Mouse (Mus musculus) stomach, postnatal 0 days (tissue): Measurements from ENCODE around the gene Ly6f. TPM values are rescaled to one million over a fixed set of nuclear protein-coding genes. Genes with fewer than 3 reads are reported as not detected.

Experiments used
- ATAC-seq: fragments of 200-750 bp; cut with Nextera tagmentation; 2 replicates; pipeline ENCODE4 v1.8.0; 2017; ENCODE audit not compliant: low FRiP score, low TSS enrichment
- DNase-seq: peaks from one replicate; pipeline ENCODE4 v3.0.0-alpha.2; 2016; ENCODE audit warnings: low spot score
- H3K27ac ChIP-seq: fragments of 300-500 bp; sonication (generic); replicated peaks from 2 replicates; pipeline ENCODE4 v1.5.1; 2014; ENCODE audit warnings: mild to moderate bottlenecking, control low read depth
- H3K27me3 ChIP-seq: fragments of 300-500 bp; sonication (generic); 2 replicates; pipeline ENCODE4 v1.6.1; 2014; ENCODE audit warnings: low read length; ENCODE audit not compliant: control insufficient read depth, insufficient read depth
- H3K36me3 ChIP-seq: fragments of 300-500 bp; sonication (generic); 2 replicates; pipeline ENCODE4 v1.6.1; 2014; ENCODE audit warnings: low read length, mixed read lengths; ENCODE audit not compliant: control insufficient read depth, insufficient read depth
- H3K4me1 ChIP-seq: fragments of 300-500 bp; sonication (generic); replicated peaks from 2 replicates; pipeline ENCODE4 v1.6.1; 2014; ENCODE audit warnings: antibody characterized with exemption; ENCODE audit not compliant: control insufficient read depth, insufficient read depth
- H3K4me2 ChIP-seq: fragments of 300-500 bp; sonication (generic); replicated peaks from 2 replicates; pipeline ENCODE4 v1.6.1; 2014; ENCODE audit warnings: low read depth, mild to moderate bottlenecking, control low read depth, moderate library complexity
- H3K4me3 ChIP-seq: fragments of 300-500 bp; sonication (generic); 2 replicates; pipeline ENCODE4 v1.5.1; 2014; ENCODE audit warnings: low read depth, low read length, control low read depth
- H3K9ac ChIP-seq: fragments of 300-500 bp; sonication (generic); 2 replicates; pipeline ENCODE4 v1.6.1; 2014; ENCODE audit warnings: mild to moderate bottlenecking, low read length, control low read depth, mixed read lengths
- H3K9me3 ChIP-seq: fragments of 300-500 bp; sonication (generic); 2 replicates; pipeline ENCODE4 v1.6.1; 2016; ENCODE audit warnings: low read length; ENCODE audit not compliant: control insufficient read depth
- CTCF ChIP-seq: IDR thresholded peaks from 2 replicates; pipeline ENCODE4 v1.5.1; 2016; ENCODE audit warnings: antibody characterized with exemption, low read depth, mild to moderate bottlenecking, moderate library complexity
- EP300 ChIP-seq: optimal IDR thresholded peaks from 2 replicates; pipeline ENCODE3; 2016; ENCODE audit warnings: antibody characterized with exemption
- WGBS: fragments of 180-500 bp; shearing (Covaris S2); extraction: QIAGEN DNeasy Blood & Tissue Kit; methylation state at CpG from one replicate; pipeline ENCODE4 v1.1.7; 2014; 5-methylcytosine and 5-hydroxymethylcytosine counted together
- polyA plus RNA-seq: library from polyadenylated mRNA; unstranded; fragments of >200 nt; fragmentation: Nextera tagmentation; extraction: Ambion mirVana; gene quantifications from 2 replicates; pipeline ENCODE4 v1.2.1, GENCODE M21; 2015

The Ly6f gene
- polyA plus RNA-seq = not detected in 2 replicates

DNA sequence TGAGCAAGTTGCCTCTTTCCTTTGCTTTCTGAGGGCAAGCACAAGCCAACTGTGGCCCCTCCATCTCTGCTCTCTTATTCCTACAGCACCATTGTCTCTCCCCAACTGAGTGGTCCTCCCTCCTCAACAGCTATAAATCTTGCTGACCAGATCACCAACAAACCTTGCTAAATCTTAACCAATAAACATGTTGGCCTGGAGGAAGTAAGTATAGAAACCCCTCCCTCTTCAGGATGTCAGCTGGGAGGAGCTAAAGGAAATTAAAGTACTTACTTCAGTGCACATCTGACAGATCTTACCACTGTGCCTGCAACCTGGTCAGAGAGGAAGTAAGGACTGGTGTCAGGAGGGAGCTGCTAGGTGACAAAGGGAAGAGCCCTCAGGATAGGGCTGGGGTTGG lies at the start of gene Ly6f:
Ly6f (plus strand) TSS at position 301 of the 400 bp plus-strand sequence.
- Histone ChIP-seq H3K27ac (no peak within 1 kb of the TSS), H3K9ac (no peak within 1 kb of the TSS), H3K4me3 (no peak within 1 kb of the TSS), H3K9me3 (no peaks in the 10 kb centered on the region), H3K4me1 (no peaks in the 10 kb centered on the region), H3K36me3 (no peaks in the 10 kb centered on the region), H3K27me3 (no peaks in the 10 kb centered on the region), H3K4me2 (no peak within 1 kb of the TSS)
- TF ChIP-seq EP300 = no peak
- no peak for TF ChIP-seq CTCF
- no peak for ATAC-seq
- no peak for DNase-seq

DNA sequence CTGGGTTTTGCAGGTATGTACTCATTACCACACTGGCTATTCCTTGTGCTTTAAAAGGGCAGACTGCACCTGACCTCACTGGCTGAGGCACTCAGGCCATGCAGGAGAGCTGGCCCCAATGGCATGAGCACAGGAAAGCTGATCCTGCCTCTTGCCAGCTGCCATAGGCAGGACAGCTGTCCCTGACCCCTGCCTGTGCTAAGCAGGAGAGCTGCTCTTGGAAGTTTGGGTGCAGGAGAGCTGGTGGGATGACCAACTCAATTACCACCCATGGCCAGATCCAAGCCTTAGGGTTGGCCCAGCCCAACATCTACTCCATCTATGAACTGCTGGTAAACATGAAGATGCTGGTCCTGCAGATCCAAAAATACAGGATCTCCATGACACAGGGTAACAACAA lies 46.3 kb upstream of the Ly6f start:
- Histone ChIP-seq H3K27me3 (no peaks in the 10 kb centered on the region), H3K4me3 (no peak overlapping the region), H3K4me1 (no peaks in the 10 kb centered on the region), H3K4me2 (no peak overlapping the region), H3K27ac (no peak overlapping the region), H3K36me3 (no peaks in the 10 kb centered on the region), H3K9ac (no peak overlapping the region), H3K9me3 (no peaks in the 10 kb centered on the region)
- no peak for ATAC-seq
- TF ChIP-seq EP300 = no peak
- no peak for TF ChIP-seq CTCF
- no peak for DNase-seq

DNA sequence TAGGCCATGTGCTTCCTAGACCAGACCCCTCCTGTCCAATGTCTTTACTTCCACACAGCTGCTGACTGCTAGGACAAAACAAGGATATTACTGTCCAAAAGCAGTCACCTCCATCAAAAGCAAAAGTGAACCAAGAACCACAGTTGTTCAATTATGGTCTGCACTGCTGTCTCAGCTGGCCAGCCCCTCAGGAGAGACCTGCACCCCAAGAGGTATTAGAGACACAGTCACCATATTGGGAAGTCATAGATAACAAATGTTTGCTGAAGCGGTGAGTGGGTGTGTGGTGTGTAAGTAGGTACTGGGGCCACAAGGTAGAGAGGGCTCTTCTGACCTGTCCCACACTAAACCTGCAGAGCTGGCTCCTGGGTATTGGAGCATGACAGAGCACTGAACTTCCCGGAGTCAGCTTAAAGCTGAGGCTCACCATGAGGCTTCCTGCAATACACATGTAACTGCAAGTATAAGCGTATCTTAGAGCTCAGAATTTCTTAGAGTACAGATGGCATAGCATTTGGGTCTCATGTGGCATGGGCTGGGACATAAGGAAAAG lies 30.4 kb upstream of the Ly6f start:
- no peaks in the 10 kb centered on the region for H3K9me3 ChIP-seq
- H3K27ac ChIP-seq = no peak overlapping the region
- DNase-seq (no peak), ATAC-seq (no peak)
- H3K27me3 ChIP-seq = no peaks in the 10 kb centered on the region
- no peak overlapping the region for H3K4me2 ChIP-seq
- no peaks in the 10 kb centered on the region for H3K4me1 ChIP-seq
- no peak for TF ChIP-seq CTCF
- TF ChIP-seq EP300 = no peak
- H3K9ac ChIP-seq = no peak overlapping the region
- no peaks in the 10 kb centered on the region for H3K36me3 ChIP-seq
- H3K4me3 ChIP-seq = no peak overlapping the region
- 72% methylated on average over 3 of the region's 3 CpGs for WGBS

DNA sequence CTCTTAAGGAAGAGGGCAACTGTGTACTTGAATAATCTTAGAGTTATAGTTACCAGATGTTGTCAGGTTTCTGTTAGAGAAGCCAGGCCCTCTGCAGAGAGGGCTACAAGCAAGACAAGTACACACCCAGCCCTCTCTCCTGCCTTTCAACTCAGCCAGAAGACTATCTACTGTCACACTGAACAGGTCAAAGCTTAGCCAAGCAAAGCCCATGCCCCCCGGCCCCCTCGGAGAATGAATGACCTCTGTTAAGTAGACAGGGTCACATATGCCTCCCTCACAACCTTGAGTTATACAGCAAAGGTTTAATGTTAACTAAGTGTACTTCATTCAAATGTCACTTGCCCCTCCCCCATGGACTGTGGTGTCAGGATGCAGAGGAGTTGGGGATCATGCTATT lies 27.7 kb upstream of the Ly6f start:
- H3K27me3 ChIP-seq = no peaks in the 10 kb centered on the region
- H3K36me3 ChIP-seq = no peaks in the 10 kb centered on the region
- H3K4me3 ChIP-seq = no peak overlapping the region
- no peaks in the 10 kb centered on the region for H3K9me3 ChIP-seq
- 46% methylated on average over 2 of the region's 2 CpGs for WGBS
- DNase-seq = no peak
- TF ChIP-seq CTCF (no peak), EP300 (no peak)
- no peak for ATAC-seq
- H3K9ac ChIP-seq = no peak overlapping the region
- no peak overlapping the region for H3K27ac ChIP-seq
- H3K4me2 ChIP-seq = no peak overlapping the region
- no peaks in the 10 kb centered on the region for H3K4me1 ChIP-seq

DNA sequence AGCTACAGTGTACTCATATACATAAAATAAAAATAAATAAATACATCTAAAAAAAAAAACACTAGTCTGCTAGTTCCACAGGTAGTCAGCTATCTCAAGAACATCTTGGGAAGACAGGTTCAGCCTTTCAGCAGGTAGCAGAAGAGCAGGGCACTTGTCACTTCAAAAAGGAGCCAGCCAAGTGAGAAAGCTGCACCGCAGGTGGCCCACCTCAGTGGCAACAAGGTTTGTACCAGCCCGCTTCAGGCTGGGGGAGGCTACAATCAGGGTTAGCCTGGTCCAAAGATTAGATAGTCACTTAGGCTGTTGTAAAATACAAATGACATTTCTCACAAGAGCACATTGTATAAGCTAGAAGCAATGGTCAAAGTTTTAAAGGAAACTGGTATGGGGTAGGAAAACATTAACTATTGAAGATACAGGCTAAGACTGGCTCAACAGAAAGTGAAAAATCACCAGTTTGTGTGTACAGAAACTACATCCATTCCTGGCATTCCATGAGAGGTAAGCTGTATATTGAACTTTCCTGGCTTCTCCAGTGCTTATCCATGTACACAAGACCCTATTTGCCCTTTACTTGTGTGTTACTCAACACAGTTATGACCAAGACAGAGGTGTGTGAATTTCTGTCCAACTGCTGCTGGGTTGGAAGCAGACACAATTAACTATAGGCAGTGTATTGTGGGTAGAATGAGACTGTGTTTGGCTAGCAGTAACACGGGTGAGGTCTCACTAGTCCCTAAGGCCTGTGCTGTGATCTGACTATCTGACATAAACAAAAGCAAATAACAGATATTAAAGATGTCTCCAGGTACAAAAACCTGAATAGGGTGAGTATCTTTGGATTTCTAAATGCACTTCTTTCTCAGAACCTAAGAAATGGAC lies 25.2 kb upstream of the Ly6f start:
- no peak overlapping the region for H3K9ac ChIP-seq
- no peak for DNase-seq
- H3K4me1 ChIP-seq = no peaks in the 10 kb centered on the region
- TF ChIP-seq CTCF (no peak), EP300 (no peak)
- H3K36me3 ChIP-seq = no peaks in the 10 kb centered on the region
- 54% methylated on average over 3 of the region's 3 CpGs for WGBS
- no peak overlapping the region for H3K4me2 ChIP-seq
- no peaks in the 10 kb centered on the region for H3K27me3 ChIP-seq
- no peak overlapping the region for H3K4me3 ChIP-seq
- no peak overlapping the region for H3K27ac ChIP-seq
- no peaks in the 10 kb centered on the region for H3K9me3 ChIP-seq
- ATAC-seq = no peak

DNA sequence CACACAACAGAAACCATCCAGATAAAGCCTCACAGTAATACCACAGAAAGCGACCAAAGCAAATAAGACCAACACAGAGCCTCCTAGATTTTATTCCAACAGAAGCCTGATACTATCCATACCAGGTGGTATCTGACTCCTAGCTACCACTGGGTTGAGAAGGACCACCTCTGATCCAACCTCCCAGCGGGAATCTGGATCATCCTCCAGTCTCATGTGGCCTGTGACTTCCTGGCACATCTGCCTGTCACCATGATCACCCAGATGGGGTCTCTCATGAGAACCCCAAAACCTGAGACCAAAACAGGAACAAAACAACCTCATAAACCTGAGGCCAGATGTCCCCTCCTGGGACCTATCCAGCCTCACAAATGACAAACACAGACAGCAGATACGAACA lies 13.6 kb upstream of the Ly6f start:
- ATAC-seq (no peak), DNase-seq (no peak)
- no peaks in the 10 kb centered on the region for H3K9me3 ChIP-seq
- H3K36me3 ChIP-seq = no peaks in the 10 kb centered on the region
- H3K4me2 ChIP-seq = no peak overlapping the region
- TF ChIP-seq EP300 (no peak), CTCF (no peak)
- 79% methylated on average over 3 of the region's 3 CpGs for WGBS
- H3K4me1 ChIP-seq = no peaks in the 10 kb centered on the region
- H3K27me3 ChIP-seq = no peaks in the 10 kb centered on the region
- no peak overlapping the region for H3K9ac ChIP-seq
- H3K4me3 ChIP-seq = no peak overlapping the region
- no peak overlapping the region for H3K27ac ChIP-seq
